Mouse (Mus musculus): Measurements from ENCODE around the gene Tnp2. TPM values are rescaled to one million over a fixed set of nuclear protein-coding genes. Genes with fewer than 3 reads are reported as not detected.

Gene Tnp2
- polyA plus RNA-seq, 1 experiment from 2014 or later: not detected

DNA sequence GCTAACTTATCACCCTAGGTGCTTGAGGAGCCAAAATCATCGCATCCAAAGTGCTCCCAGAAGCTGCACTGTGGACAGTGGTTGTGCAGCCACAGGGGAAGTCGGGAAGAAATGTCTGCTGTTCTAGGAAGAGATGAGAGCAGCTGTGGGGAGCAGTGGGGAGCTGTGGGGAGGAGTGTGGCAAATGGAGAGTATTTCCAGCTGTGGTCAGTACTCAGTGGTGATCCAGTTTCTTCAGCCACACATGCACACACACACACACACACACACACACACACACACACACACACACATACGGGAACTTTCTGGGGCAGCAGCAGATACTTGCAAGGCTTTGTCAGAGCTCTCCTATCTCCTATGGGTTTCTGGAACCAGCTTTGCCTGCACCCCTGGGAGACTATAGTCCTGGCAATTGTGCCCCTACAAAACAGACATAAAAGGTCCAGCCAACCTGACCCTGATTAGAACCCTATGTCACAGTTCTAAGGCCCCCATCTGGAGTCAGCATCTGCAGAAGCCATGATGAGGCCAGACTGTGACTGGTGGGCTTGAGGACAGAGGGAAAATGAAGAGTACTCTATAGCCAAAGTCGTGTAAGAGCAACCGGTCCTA is 25.8 kb downstream of the Tnp2 start:
- WGBS: 81% methylated on average over 5 of the region's 5 CpGs
- H3K27me3 ChIP-seq (ENCODE audit: control insufficient read depth, insufficient read depth, low read length): no peaks in the 10 kb centered on the region
- H3K27ac ChIP-seq (replicated peaks; ENCODE audit: low read depth, low read length): no peak overlapping the region
- ATAC-seq (replicated peaks; ENCODE audit: insufficient number of reproducible peaks, low FRiP score, low TSS enrichment, low read depth) (no peak), DNase-seq (ENCODE audit: low spot score) (no peak)
- H3K9me3 ChIP-seq (replicated peaks; ENCODE audit: control insufficient read depth, low read length): no peaks in the 10 kb centered on the region
- H3K36me3 ChIP-seq (replicated peaks; ENCODE audit: control insufficient read depth, insufficient read depth, low read depth, low read length): no peaks in the 10 kb centered on the region
- H3K9ac ChIP-seq (replicated peaks; ENCODE audit: low read length): no peak overlapping the region
- H3K4me1 ChIP-seq (ENCODE audit: control insufficient read depth, insufficient read depth, low read length): no peaks in the 10 kb centered on the region
- H3K4me2 ChIP-seq (ENCODE audit: low read depth, low read length): no peak overlapping the region
- H3K4me3 ChIP-seq (ENCODE audit: low read depth, low read length): no peak overlapping the region

DNA sequence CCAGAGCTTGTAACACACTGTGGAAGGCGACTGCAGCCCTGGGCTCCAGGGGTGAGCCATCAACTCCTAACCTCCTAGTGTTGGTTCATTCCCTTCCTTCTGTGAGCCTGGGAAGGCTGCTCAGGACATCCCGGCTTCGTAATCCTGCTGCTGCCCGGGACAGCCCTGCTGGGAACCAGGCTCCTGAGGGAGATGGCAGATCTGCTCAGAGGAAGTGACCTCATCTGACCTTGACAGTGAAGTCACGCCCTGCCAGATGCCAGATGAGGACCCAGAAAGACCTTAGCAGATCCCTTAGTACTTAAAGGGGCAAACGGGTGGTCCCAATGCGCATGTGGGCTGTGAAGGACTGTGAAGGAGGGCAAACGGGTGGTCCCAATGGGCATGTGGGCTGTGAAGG is 27.3 kb downstream of the Tnp2 start:
- no peak for ATAC-seq (replicated peaks; ENCODE audit: insufficient number of reproducible peaks, low FRiP score, low TSS enrichment, low read depth)
- H3K9me3 ChIP-seq (replicated peaks; ENCODE audit: control insufficient read depth, low read length): no peaks in the 10 kb centered on the region
- H3K4me3 ChIP-seq (ENCODE audit: low read depth, low read length): no peak overlapping the region
- no peak overlapping the region for H3K9ac ChIP-seq (replicated peaks; ENCODE audit: low read length)
- no peaks in the 10 kb centered on the region for H3K36me3 ChIP-seq (replicated peaks; ENCODE audit: control insufficient read depth, insufficient read depth, low read depth, low read length)
- no peak overlapping the region for H3K27ac ChIP-seq (replicated peaks; ENCODE audit: low read depth, low read length)
- H3K4me1 ChIP-seq (ENCODE audit: control insufficient read depth, insufficient read depth, low read length): no peaks in the 10 kb centered on the region
- no peak for DNase-seq (ENCODE audit: low spot score)
- H3K27me3 ChIP-seq (ENCODE audit: control insufficient read depth, insufficient read depth, low read length): no peaks in the 10 kb centered on the region
- 50% methylated on average over 8 of the region's 8 CpGs for WGBS
- no peak overlapping the region; the same call in 1 of the 2 replicates for H3K4me2 ChIP-seq (ENCODE audit: low read depth, low read length)

DNA sequence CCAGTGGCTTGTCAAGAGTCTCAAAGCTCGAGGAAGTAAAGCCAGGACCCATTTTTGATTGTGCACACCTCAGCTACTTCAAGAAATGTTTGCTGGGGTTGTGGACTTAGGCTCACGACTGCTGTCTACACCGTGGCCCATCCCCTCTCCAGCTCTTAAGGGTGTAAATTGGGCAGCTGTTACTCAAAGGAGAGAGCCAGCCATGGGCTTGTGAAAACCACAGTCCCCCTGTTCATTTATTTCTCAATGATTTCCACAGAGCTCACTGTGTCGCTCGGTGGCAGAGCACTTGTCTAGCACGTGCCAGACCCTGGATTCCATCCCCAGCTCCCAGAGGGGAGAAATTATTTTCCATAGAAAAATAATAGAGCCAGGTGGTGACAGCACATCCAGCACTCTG is 32.3 kb downstream of the Tnp2 start:
- Histone ChIP-seq H3K4me3 (ENCODE audit: low read depth, low read length) (no peak overlapping the region), H3K9me3 (replicated peaks; ENCODE audit: control insufficient read depth, low read length) (no peaks in the 10 kb centered on the region), H3K4me1 (ENCODE audit: control insufficient read depth, insufficient read depth, low read length) (no peaks in the 10 kb centered on the region), H3K36me3 (replicated peaks; ENCODE audit: control insufficient read depth, insufficient read depth, low read depth, low read length) (no peaks in the 10 kb centered on the region), H3K9ac (replicated peaks; ENCODE audit: low read length) (no peak overlapping the region), H3K4me2 (ENCODE audit: low read depth, low read length) (no peak overlapping the region), H3K27me3 (ENCODE audit: control insufficient read depth, insufficient read depth, low read length) (no peaks in the 10 kb centered on the region), H3K27ac (replicated peaks; ENCODE audit: low read depth, low read length) (no peak overlapping the region)
- ATAC-seq (replicated peaks; ENCODE audit: insufficient number of reproducible peaks, low FRiP score, low TSS enrichment, low read depth) (no peak), DNase-seq (ENCODE audit: low spot score) (no peak)
- WGBS: 80% methylated on average over 6 of the region's 6 CpGs

DNA sequence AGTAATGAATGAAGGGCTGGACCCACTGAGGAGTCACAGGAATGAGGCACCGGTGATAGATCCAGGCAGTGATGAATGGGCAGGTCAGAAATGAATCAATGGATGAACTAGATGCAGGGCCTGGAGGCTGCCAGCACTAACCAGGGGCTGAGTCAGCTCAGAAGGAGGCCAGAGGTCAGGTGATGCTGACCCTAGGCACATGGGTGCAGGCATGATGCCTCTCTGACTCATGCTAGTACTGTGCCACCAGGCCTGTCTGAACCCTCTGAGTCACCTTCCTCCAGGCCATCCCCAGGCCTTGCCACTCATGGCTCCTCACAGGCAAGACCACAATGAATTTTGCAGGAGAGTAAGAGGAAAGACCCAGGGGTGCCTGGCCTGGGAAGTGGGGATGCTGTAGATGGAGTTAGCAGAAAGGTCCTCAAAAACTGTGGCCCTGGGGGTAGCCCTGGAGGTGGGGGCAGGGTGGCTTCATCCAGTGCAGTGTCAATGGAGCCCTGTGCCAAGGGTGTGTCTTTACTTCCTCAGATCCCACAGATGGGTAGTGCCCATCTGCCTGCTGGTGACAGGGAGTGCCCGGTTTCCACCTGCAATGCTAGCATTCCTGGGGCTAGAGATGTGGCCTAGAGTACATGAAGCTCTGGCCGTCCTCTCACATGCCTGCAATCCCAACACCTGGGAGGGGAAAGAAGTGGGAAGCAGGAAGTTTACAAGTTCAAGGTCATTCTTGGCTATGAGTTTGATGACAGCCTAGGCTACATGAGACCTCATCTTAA is 33.8 kb downstream of the Tnp2 start:
- H3K36me3 ChIP-seq (replicated peaks; ENCODE audit: control insufficient read depth, insufficient read depth, low read depth, low read length): no peaks in the 10 kb centered on the region
- no peak overlapping the region for H3K4me2 ChIP-seq (ENCODE audit: low read depth, low read length)
- WGBS: 83% methylated on average over 3 of the region's 3 CpGs
- H3K4me3 ChIP-seq (ENCODE audit: low read depth, low read length): no peak overlapping the region
- H3K27ac ChIP-seq (replicated peaks; ENCODE audit: low read depth, low read length): no peak overlapping the region
- H3K9ac ChIP-seq (replicated peaks; ENCODE audit: low read length): no peak overlapping the region
- DNase-seq (ENCODE audit: low spot score) (no peak), ATAC-seq (replicated peaks; ENCODE audit: insufficient number of reproducible peaks, low FRiP score, low TSS enrichment, low read depth) (no peak)
- no peaks in the 10 kb centered on the region for H3K4me1 ChIP-seq (ENCODE audit: control insufficient read depth, insufficient read depth, low read length)
- H3K9me3 ChIP-seq (replicated peaks; ENCODE audit: control insufficient read depth, low read length): no peaks in the 10 kb centered on the region
- H3K27me3 ChIP-seq (ENCODE audit: control insufficient read depth, insufficient read depth, low read length): no peaks in the 10 kb centered on the region

DNA sequence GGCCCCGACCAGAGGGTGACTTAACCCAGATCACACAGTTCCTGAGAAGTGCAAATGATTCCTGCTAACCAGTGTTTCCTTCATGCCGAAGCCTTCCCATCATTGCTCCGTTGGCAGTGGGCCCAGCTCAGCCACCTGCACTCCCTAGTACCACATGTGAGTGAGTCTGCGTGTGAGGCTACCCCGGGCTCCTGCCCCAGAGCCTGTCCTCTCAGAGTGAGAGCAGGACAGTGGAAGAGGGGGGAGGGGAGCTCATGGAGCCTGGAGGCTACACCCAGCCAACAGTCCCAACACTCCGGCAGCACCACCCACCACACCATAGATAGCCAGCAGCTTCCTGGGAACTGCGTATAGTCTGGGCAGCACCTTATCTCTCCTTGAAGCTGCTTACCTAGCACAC is 38.6 kb downstream of the Tnp2 start:
- no peak for DNase-seq (ENCODE audit: low spot score)
- no peak for ATAC-seq (replicated peaks; ENCODE audit: insufficient number of reproducible peaks, low FRiP score, low TSS enrichment, low read depth)
- WGBS: 70% methylated on average over 7 of the region's 7 CpGs

DNA sequence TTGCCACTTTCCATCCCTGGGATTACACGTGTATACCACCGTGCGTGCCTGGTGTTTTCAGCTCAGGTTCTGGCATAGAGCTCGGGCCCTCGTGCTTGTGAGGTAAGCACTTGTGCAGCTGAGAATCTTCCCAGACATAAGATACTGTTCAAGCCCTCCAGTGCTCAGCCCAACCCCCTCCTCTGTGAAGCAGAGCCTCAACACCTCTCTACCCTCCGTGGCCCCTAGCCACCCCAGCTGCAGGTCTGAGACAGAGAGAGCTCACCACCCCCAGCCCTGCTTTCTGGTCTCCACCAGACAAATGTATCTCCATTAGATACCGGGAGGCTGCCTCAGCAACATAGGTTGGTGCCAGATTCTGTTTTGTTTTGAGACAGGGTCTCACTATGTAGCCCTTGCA is 39.2 kb downstream of the Tnp2 start:
- H3K36me3 ChIP-seq (replicated peaks; ENCODE audit: control insufficient read depth, insufficient read depth, low read depth, low read length): no peaks in the 10 kb centered on the region
- 71% methylated on average over 7 of the region's 7 CpGs for WGBS
- no peaks in the 10 kb centered on the region for H3K9me3 ChIP-seq (replicated peaks; ENCODE audit: control insufficient read depth, low read length)
- ATAC-seq (replicated peaks; ENCODE audit: insufficient number of reproducible peaks, low FRiP score, low TSS enrichment, low read depth): no peak
- no peak overlapping the region for H3K4me2 ChIP-seq (ENCODE audit: low read depth, low read length)
- no peaks in the 10 kb centered on the region for H3K27me3 ChIP-seq (ENCODE audit: control insufficient read depth, insufficient read depth, low read length)
- no peak overlapping the region for H3K4me3 ChIP-seq (ENCODE audit: low read depth, low read length)
- no peak overlapping the region for H3K9ac ChIP-seq (replicated peaks; ENCODE audit: low read length)
- no peak overlapping the region for H3K27ac ChIP-seq (replicated peaks; ENCODE audit: low read depth, low read length)
- no peak for DNase-seq (ENCODE audit: low spot score)
- no peaks in the 10 kb centered on the region for H3K4me1 ChIP-seq (ENCODE audit: control insufficient read depth, insufficient read depth, low read length)

More for the DNA sequence above, 38.6 kb downstream of the Tnp2 start:
- Histone ChIP-seq H3K9me3 (replicated peaks; ENCODE audit: control insufficient read depth, low read length) (no peaks in the 10 kb centered on the region), H3K4me3 (ENCODE audit: low read depth, low read length) (no peak overlapping the region), H3K27ac (replicated peaks; ENCODE audit: low read depth, low read length) (no peak overlapping the region), H3K36me3 (replicated peaks; ENCODE audit: control insufficient read depth, insufficient read depth, low read depth, low read length) (no peaks in the 10 kb centered on the region), H3K4me2 (ENCODE audit: low read depth, low read length) (no peak overlapping the region), H3K9ac (replicated peaks; ENCODE audit: low read length) (no peak overlapping the region), H3K4me1 (ENCODE audit: control insufficient read depth, insufficient read depth, low read length) (no peaks in the 10 kb centered on the region), H3K27me3 (ENCODE audit: control insufficient read depth, insufficient read depth, low read length) (no peaks in the 10 kb centered on the region)

DNA sequence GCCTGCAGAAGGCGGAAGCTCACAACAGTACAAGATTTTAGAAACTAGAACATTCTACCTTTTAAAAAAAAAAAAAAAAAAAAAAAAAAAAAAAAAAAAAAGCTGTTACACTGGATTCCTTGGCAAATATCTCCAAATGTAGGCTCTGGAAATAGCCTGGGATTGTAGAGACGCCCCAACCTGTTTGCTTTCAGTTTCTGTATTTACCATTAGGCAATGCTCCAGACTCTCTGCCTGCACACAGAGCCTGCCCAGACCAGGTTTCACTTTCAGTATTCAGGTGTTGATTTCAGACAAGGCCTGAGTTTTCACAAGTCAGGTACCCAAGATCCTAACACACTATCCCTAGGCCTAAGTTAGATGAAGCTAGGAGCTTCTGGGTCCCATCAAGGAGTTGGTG is 47.4 kb downstream of the Tnp2 start:
- no peaks in the 10 kb centered on the region for H3K9me3 ChIP-seq (replicated peaks; ENCODE audit: control insufficient read depth, low read length)
- 92% methylated on average over 2 of the region's 2 CpGs for WGBS

DNA sequence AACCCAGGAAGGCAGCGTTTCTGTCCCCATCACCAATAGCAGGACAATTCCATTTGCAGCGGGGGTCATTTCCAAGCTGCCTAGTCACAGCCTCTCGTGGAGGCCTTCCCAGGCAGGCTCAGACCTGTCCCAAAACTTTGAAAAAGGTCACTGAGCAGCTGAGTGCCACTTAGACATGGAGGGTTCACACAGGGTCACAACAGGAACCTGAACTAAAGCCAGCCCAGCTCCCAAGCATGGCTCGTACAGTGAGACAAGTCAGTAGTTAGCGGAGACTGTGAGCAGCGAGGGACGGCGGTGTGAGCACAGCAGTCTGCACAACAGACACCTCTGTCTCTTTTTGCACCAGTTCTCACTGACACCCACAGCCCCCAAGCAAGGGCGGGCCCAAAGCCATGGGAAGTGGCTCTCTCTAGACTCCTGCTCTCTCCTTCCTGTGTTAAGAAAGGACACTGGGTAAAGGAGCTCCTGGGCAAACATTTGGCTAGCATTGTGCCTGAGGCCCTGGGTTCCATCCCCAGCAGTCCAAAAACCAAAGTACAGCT is 48.5 kb downstream of the Tnp2 start:
- no peaks in the 10 kb centered on the region for H3K9me3 ChIP-seq (replicated peaks; ENCODE audit: control insufficient read depth, low read length)
- H3K36me3 ChIP-seq (replicated peaks; ENCODE audit: control insufficient read depth, insufficient read depth, low read depth, low read length): no peaks in the 10 kb centered on the region
- 56% methylated on average over 9 of the region's 9 CpGs for WGBS
- no peaks in the 10 kb centered on the region for H3K4me1 ChIP-seq (ENCODE audit: control insufficient read depth, insufficient read depth, low read length)
- ATAC-seq (replicated peaks; ENCODE audit: insufficient number of reproducible peaks, low FRiP score, low TSS enrichment, low read depth): no peak
- no peak overlapping the region for H3K9ac ChIP-seq (replicated peaks; ENCODE audit: low read length)
- H3K27me3 ChIP-seq (ENCODE audit: control insufficient read depth, insufficient read depth, low read length): no peaks in the 10 kb centered on the region
- H3K4me3 ChIP-seq (ENCODE audit: low read depth, low read length): no peak overlapping the region
- no peak for DNase-seq (ENCODE audit: low spot score)
- H3K27ac ChIP-seq (replicated peaks; ENCODE audit: low read depth, low read length): no peak overlapping the region
- H3K4me2 ChIP-seq (ENCODE audit: low read depth, low read length): no peak overlapping the region

More for the DNA sequence above, 47.4 kb downstream of the Tnp2 start:
- Histone ChIP-seq H3K27ac (replicated peaks; ENCODE audit: low read depth, low read length) (no peak overlapping the region), H3K9ac (replicated peaks; ENCODE audit: low read length) (no peak overlapping the region), H3K4me3 (ENCODE audit: low read depth, low read length) (no peak overlapping the region), H3K4me1 (ENCODE audit: control insufficient read depth, insufficient read depth, low read length) (no peaks in the 10 kb centered on the region), H3K4me2 (ENCODE audit: low read depth, low read length) (no peak overlapping the region), H3K36me3 (replicated peaks; ENCODE audit: control insufficient read depth, insufficient read depth, low read depth, low read length) (no peaks in the 10 kb centered on the region), H3K27me3 (ENCODE audit: control insufficient read depth, insufficient read depth, low read length) (no peaks in the 10 kb centered on the region)
- ATAC-seq (replicated peaks; ENCODE audit: insufficient number of reproducible peaks, low FRiP score, low TSS enrichment, low read depth) (no peak), DNase-seq (ENCODE audit: low spot score) (no peak)
